ENCODE assay signal across 20 mouse cellular contexts in the genomic region with DNA sequence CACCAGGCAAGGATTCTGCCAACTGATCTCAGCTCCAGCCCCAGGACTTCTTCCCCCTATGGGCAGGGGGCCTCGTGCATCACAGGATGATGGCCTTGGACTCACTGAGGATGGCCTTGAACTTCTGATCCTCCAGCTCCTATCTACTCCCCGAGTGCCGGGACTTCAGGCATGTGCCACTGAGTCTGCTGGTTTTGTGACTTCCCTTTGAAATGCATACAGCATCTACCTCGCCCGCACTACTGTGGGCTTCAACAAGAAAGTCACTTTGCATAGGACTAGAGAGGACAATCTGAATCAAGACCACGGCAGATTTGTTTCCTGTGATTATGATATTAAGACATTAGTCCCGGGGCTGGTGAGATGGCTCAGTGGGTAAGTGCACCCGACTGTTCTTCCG. TPM values are rescaled to one million over a fixed set of nuclear protein-coding genes. Genes with fewer than 3 reads are reported as not detected.
A peak's percentile ranks its signal among the peaks of the same experiment; 100 is the strongest.
DNase-seq lines count a peak whose midpoint lies in the region; ATAC-seq lines count a peak whose summit lies in the region.
"Had no signal": no experiment of that assay in that cellular context is flagged by ENCODE, and none has a peak within 500 bp of the region (broad histone marks: within the 10 kb centered on the region; RNA-seq: fewer than 3 reads in every experiment).

No protein-coding gene starts in this region.

- no peak overlapping the region for H3K9ac ChIP-seq in forebrain, embryonic 11.5 days (ENCODE audit: low read length)
- no peak overlapping the region for H3K9ac ChIP-seq in forebrain, embryonic 16.5 days (replicated peaks; ENCODE audit: low read depth, low read length)
- H3K9ac ChIP-seq: embryonic facial prominence, embryonic 12.5 days; forebrain, embryonic 12.5 days; forebrain, postnatal 0 days had no signal

- WGBS in forebrain, embryonic 11.5 days = 95% methylated on average over 9 of the region's 9 CpGs
- 92% methylated on average over 9 of the region's 9 CpGs for WGBS in forebrain, embryonic 16.5 days
- WGBS in heart, embryonic 10.5 days = 90% methylated on average over 9 of the region's 9 CpGs
- WGBS in hindbrain, embryonic 10.5 days = 91% methylated on average over 9 of the region's 9 CpGs

- no peak for ATAC-seq in forebrain, embryonic 11.5 days (replicated peaks; ENCODE audit: low FRiP score)
- ATAC-seq in forebrain, embryonic 16.5 days = no peak
- 0 out of 2 replicates have a peak, but pooled peaks have one; percentile 20 for ATAC-seq in monocyte, adult 5-6 weeks (replicated peaks; ENCODE audit: insufficient number of reproducible peaks, low FRiP score, low TSS enrichment, poor library complexity, severe bottlenecking)
- ATAC-seq: activated CD4-positive, CD25-positive, alpha-beta regulatory T cell, adult 4 months; CD4-positive, CD25-positive, alpha-beta regulatory T cell, adult 4 months; forebrain, embryonic 14.5 days; forebrain, postnatal 0 days had no signal

- no peak overlapping the region for H3K4me3 ChIP-seq in forebrain, embryonic 11.5 days (ENCODE audit: low read depth, low read length)
- H3K4me3 ChIP-seq in forebrain, embryonic 16.5 days (replicated peaks; ENCODE audit: low read length) = no peak overlapping the region
- H3K4me3 ChIP-seq in heart, embryonic 10.5 days = no peak overlapping the region
- H3K4me3 ChIP-seq in hindbrain, embryonic 10.5 days = no peak overlapping the region
- H3K4me3 ChIP-seq: embryonic facial prominence, embryonic 10.5 days; embryonic facial prominence, embryonic 12.5 days; forebrain, embryonic 12.5 days had no signal

- H3K4me2 ChIP-seq in forebrain, embryonic 11.5 days (ENCODE audit: low read depth, low read length, severe bottlenecking) = no peak overlapping the region
- H3K4me2 ChIP-seq in forebrain, embryonic 16.5 days (ENCODE audit: low read length) = no peak overlapping the region
- H3K4me2 ChIP-seq: embryonic facial prominence, embryonic 12.5 days; forebrain, embryonic 12.5 days had no signal

- no peaks in the 10 kb centered on the region for H3K36me3 ChIP-seq in forebrain, embryonic 11.5 days (ENCODE audit: control insufficient read depth, insufficient read depth, low read length)
- no peaks in the 10 kb centered on the region for H3K36me3 ChIP-seq in forebrain, embryonic 16.5 days (ENCODE audit: control insufficient read depth, insufficient read depth)
- no peaks in the 10 kb centered on the region for H3K36me3 ChIP-seq in heart, embryonic 10.5 days
- H3K36me3 ChIP-seq in hindbrain, embryonic 10.5 days = no peaks in the 10 kb centered on the region
- H3K36me3 ChIP-seq: embryonic facial prominence, embryonic 10.5 days; embryonic facial prominence, embryonic 12.5 days; forebrain, embryonic 12.5 days had no signal

- no peaks in the 10 kb centered on the region for H3K9me3 ChIP-seq in forebrain, embryonic 11.5 days (ENCODE audit: control insufficient read depth, low read length)
- no peaks in the 10 kb centered on the region for H3K9me3 ChIP-seq in forebrain, embryonic 16.5 days (ENCODE audit: control insufficient read depth, low read length)
- H3K9me3 ChIP-seq in heart, embryonic 10.5 days = no peaks in the 10 kb centered on the region
- no peaks in the 10 kb centered on the region for H3K9me3 ChIP-seq in hindbrain, embryonic 10.5 days
- H3K9me3 ChIP-seq: embryonic facial prominence, embryonic 10.5 days; embryonic facial prominence, embryonic 12.5 days; forebrain, embryonic 12.5 days had no signal

- no peak overlapping the region for H3K27ac ChIP-seq in forebrain, embryonic 11.5 days (ENCODE audit: low read depth, low read length)
- no peak overlapping the region for H3K27ac ChIP-seq in forebrain, embryonic 16.5 days (ENCODE audit: low read length)
- H3K27ac ChIP-seq in heart, embryonic 10.5 days = no peak overlapping the region
- no peak overlapping the region for H3K27ac ChIP-seq in hindbrain, embryonic 10.5 days
- H3K27ac ChIP-seq: embryonic facial prominence, embryonic 10.5 days; embryonic facial prominence, embryonic 12.5 days; forebrain, embryonic 12.5 days had no signal

- peak; percentile 27 for DNase-seq in forebrain, embryonic 11.5 days (ENCODE audit: low spot score)
- DNase-seq in heart, embryonic 10.5 days (ENCODE audit: low spot score) = peak; percentile 70
- DNase-seq in heart, postnatal 14 days = no peak
- DNase-seq in ES-CJ7 (ENCODE audit: low read depth, low spot score) = peak; percentile 26
- no peak for DNase-seq in hindbrain, embryonic 10.5 days (ENCODE audit: low spot score)
- DNase-seq: adrenal gland, adult 8-10 months; adrenal gland, postnatal 14 days; adrenal gland, postnatal 36 days; B cell, adult 2 months; cerebellum, adult 9-10 months; forebrain, postnatal 0 days had no signal

- intact Hi-C loops in heart, postnatal 14 days (cut with DNase I) = no loop called here

- H3K27me3 ChIP-seq in forebrain, embryonic 11.5 days (ENCODE audit: control insufficient read depth, insufficient read depth, low read length) = no peaks in the 10 kb centered on the region
- no peaks in the 10 kb centered on the region for H3K27me3 ChIP-seq in forebrain, embryonic 16.5 days (replicated peaks; ENCODE audit: control insufficient read depth, insufficient read depth, low read length)
- H3K27me3 ChIP-seq in heart, embryonic 10.5 days (ENCODE audit: insufficient read depth, poor library complexity, severe bottlenecking) = no peaks in the 10 kb centered on the region
- H3K27me3 ChIP-seq in hindbrain, embryonic 10.5 days (ENCODE audit: insufficient read depth, poor library complexity, severe bottlenecking) = no peaks in the 10 kb centered on the region
- H3K27me3 ChIP-seq: CH12.LX; embryonic facial prominence, embryonic 12.5 days; forebrain, embryonic 12.5 days had no signal

- H3K4me1 ChIP-seq in forebrain, embryonic 11.5 days (replicated peaks; ENCODE audit: control insufficient read depth, insufficient read depth, low read length) = no peaks in the 10 kb centered on the region; the same call in 1 of the 2 replicates
- no peaks in the 10 kb centered on the region for H3K4me1 ChIP-seq in forebrain, embryonic 16.5 days (replicated peaks; ENCODE audit: control insufficient read depth, insufficient read depth, low read length)
- peaks cover 12% of the 10 kb centered on the region for H3K4me1 ChIP-seq in heart, embryonic 10.5 days
- peaks cover 10% of the 10 kb centered on the region for H3K4me1 ChIP-seq in hindbrain, embryonic 10.5 days (replicated peaks)

RNA-seq across cellular contexts. Expression of a gene that starts 47.4 kb away (rescaled TPM):
- polyA plus RNA-seq in forebrain, embryonic 11.5 days (2014; fragmentation: Nextera tagmentation; extraction: Ambion mirVana) = 635 and 669 TPM in 2 replicates
- 138 and 169 TPM in 2 replicates for polyA plus RNA-seq in forebrain, embryonic 16.5 days (2015; fragmentation: Nextera tagmentation; extraction: Ambion mirVana)
- polyA plus RNA-seq in heart, embryonic 10.5 days (2016; fragmentation: Nextera tagmentation; extraction: Ambion mirVana) = 307 TPM in 2 replicates
- 10 to 100 TPM in 1 of 2 experiments, 1 to 10 TPM in 1; 9.2 to 20.7 TPM for total RNA-seq in heart, postnatal 14 days (2021)
- total RNA-seq in monocyte, adult 5-6 weeks (2017) = 5.4 to 11.1 TPM (median 6.5 TPM) in 3 replicates
- 552 and 686 TPM in 2 replicates for polyA plus RNA-seq in hindbrain, embryonic 10.5 days (2016; fragmentation: Nextera tagmentation; extraction: Ambion mirVana)

Comparison
In these comparisons a context has a peak if more than half of its experiments do, and no peak if none do; other contexts are left out.
1. DNase-seq: peak in forebrain, embryonic 11.5 days (single experiment), heart, embryonic 10.5 days (single experiment) and ES-CJ7 (single experiment); none in heart, postnatal 14 days (0 of 2) and hindbrain, embryonic 10.5 days (single experiment).